Mouse (Mus musculus): ENCODE measurements at regions not wholly inside any gene's neighbourhood (a gene's known extent, or its start where the extent isn't known, plus 50 kb on each side); places are given as distances from the start of the nearest gene placed in this dataset.

DNA sequence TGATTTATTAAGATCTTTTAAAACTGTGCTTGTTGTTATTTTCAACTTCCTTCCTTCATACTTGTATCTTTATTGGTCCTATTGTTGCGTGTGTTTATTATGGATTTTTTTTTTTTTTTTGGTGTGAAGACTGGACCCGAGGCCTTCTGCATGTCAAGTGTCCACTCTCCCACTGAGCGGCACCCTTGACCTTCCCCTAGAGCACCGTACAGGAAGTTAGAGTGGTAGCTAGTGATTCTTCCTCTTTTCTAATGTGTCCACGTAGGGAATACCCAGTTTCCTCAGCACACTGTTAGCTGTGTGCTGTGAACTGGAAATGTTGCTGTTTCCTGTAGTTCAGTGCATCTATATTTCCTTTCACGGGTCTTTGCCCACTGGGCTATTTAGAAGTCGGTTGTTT is 170.7 kb upstream of the Mast4 start:
- Histone ChIP-seq H3K27ac (ENCODE audit: low read length) (no peak overlapping the region), H3K9ac (replicated peaks; ENCODE audit: low read depth, low read length) (no peak overlapping the region), H3K27me3 (replicated peaks; ENCODE audit: control insufficient read depth, insufficient read depth, low read length) (no peaks in the 10 kb centered on the region), H3K4me1 (replicated peaks; ENCODE audit: control insufficient read depth, insufficient read depth, low read length) (no peaks in the 10 kb centered on the region), H3K9me3 (ENCODE audit: control insufficient read depth, low read length) (no peaks in the 10 kb centered on the region; the same call in 1 of the 2 replicates), H3K36me3 (ENCODE audit: control insufficient read depth, insufficient read depth) (no peaks in the 10 kb centered on the region), H3K4me3 (replicated peaks; ENCODE audit: low read length) (no peak overlapping the region), H3K4me2 (ENCODE audit: low read length) (no peak overlapping the region)
- WGBS = 82% methylated on average over 7 of the region's 7 CpGs
- ATAC-seq = no peak

- Histone ChIP-seq H3K4me2 (ENCODE audit: low read length) (no peak overlapping the region), H3K9ac (replicated peaks; ENCODE audit: low read depth, low read length) (no peak overlapping the region), H3K36me3 (ENCODE audit: control insufficient read depth, insufficient read depth) (no peaks in the 10 kb centered on the region), H3K4me1 (replicated peaks; ENCODE audit: control insufficient read depth, insufficient read depth, low read length) (no peaks in the 10 kb centered on the region), H3K4me3 (replicated peaks; ENCODE audit: low read length) (no peak overlapping the region), H3K9me3 (ENCODE audit: control insufficient read depth, low read length) (no peaks in the 10 kb centered on the region), H3K27ac (ENCODE audit: low read length) (no peak overlapping the region), H3K27me3 (replicated peaks; ENCODE audit: control insufficient read depth, insufficient read depth, low read length) (no peaks in the 10 kb centered on the region)
- WGBS = 71% methylated on average over 8 of the region's 8 CpGs
- no peak for ATAC-seq
These were observed 165.1 kb upstream of the Mast4 start for GRCm38 (mm10) chr13:103499376-103499775.

- WGBS = 79% methylated on average over 9 of the region's 9 CpGs
- H3K4me1 ChIP-seq (replicated peaks; ENCODE audit: control insufficient read depth, insufficient read depth, low read length) = no peaks in the 10 kb centered on the region
- H3K9ac ChIP-seq (replicated peaks; ENCODE audit: low read depth, low read length) = no peak overlapping the region
- no peak overlapping the region for H3K27ac ChIP-seq (ENCODE audit: low read length)
- no peak overlapping the region for H3K4me3 ChIP-seq (replicated peaks; ENCODE audit: low read length)
- no peaks in the 10 kb centered on the region for H3K36me3 ChIP-seq (ENCODE audit: control insufficient read depth, insufficient read depth)
- H3K4me2 ChIP-seq (ENCODE audit: low read length) = no peak overlapping the region
- H3K27me3 ChIP-seq (replicated peaks; ENCODE audit: control insufficient read depth, insufficient read depth, low read length) = no peaks in the 10 kb centered on the region
- ATAC-seq = no peak
- H3K9me3 ChIP-seq (ENCODE audit: control insufficient read depth, low read length) = no peaks in the 10 kb centered on the region
These were observed 160.1 kb upstream of the Mast4 start for GRCm38 (mm10) chr13:103494371-103494770.

- Histone ChIP-seq H3K4me2 (ENCODE audit: low read length) (no peak overlapping the region), H3K36me3 (ENCODE audit: control insufficient read depth, insufficient read depth) (no peaks in the 10 kb centered on the region), H3K9me3 (ENCODE audit: control insufficient read depth, low read length) (no peaks in the 10 kb centered on the region), H3K27ac (ENCODE audit: low read length) (no peak overlapping the region), H3K9ac (replicated peaks; ENCODE audit: low read depth, low read length) (no peak overlapping the region), H3K4me1 (replicated peaks; ENCODE audit: control insufficient read depth, insufficient read depth, low read length) (no peaks in the 10 kb centered on the region), H3K27me3 (replicated peaks; ENCODE audit: control insufficient read depth, insufficient read depth, low read length) (no peaks in the 10 kb centered on the region), H3K4me3 (replicated peaks; ENCODE audit: low read length) (no peak overlapping the region)
- no peak for ATAC-seq
- WGBS = 92% methylated on average over 7 of the region's 7 CpGs
These were observed 159.3 kb upstream of the Mast4 start for GRCm38 (mm10) chr13:103493567-103493966.

GRCm38 (mm10) chr13:103490049-103490448 is 155.8 kb upstream of the Mast4 start:
- no peak for ATAC-seq
- 11% methylated on average over 6 of the region's 6 CpGs for whole genome bisulfite sequencing
- Histone ChIP-seq H3K27ac (ENCODE audit: low read length) (no peak overlapping the region), H3K27me3 (replicated peaks; ENCODE audit: control insufficient read depth, insufficient read depth, low read length) (no peaks in the 10 kb centered on the region), H3K4me1 (replicated peaks; ENCODE audit: control insufficient read depth, insufficient read depth, low read length) (no peaks in the 10 kb centered on the region), H3K9ac (replicated peaks; ENCODE audit: low read depth, low read length) (no peak overlapping the region), H3K36me3 (ENCODE audit: control insufficient read depth, insufficient read depth) (no peaks in the 10 kb centered on the region), H3K4me2 (ENCODE audit: low read length) (no peak overlapping the region), H3K9me3 (ENCODE audit: control insufficient read depth, low read length) (no peaks in the 10 kb centered on the region), H3K4me3 (replicated peaks; ENCODE audit: low read length) (no peak overlapping the region)

DNA sequence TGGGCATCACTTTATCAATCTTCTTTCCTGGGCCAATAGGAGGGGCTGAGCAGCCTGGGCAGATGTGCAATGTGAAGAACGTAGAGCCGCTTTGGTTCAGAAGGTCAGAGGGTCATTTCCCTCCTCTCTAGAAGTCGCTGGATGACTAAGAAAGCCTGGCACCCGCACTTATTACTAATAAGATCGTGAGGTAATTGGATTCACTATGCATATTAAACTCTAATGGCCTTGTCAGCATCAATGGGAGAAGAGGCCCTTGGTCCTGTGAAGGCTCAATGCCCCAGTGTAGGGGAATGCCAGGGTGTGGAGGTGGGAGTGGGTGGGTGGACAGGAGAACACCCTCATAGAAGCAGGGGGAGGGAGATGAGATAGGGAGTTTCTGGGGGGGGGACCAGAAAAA is 149.8 kb upstream of the Mast4 start:
- Histone ChIP-seq H3K4me1 (replicated peaks; ENCODE audit: control insufficient read depth, insufficient read depth, low read length) (no peaks in the 10 kb centered on the region), H3K4me2 (ENCODE audit: low read length) (no peak overlapping the region), H3K9me3 (ENCODE audit: control insufficient read depth, low read length) (no peaks in the 10 kb centered on the region), H3K27ac (ENCODE audit: low read length) (no peak overlapping the region), H3K36me3 (ENCODE audit: control insufficient read depth, insufficient read depth) (no peaks in the 10 kb centered on the region), H3K4me3 (replicated peaks; ENCODE audit: low read length) (no peak overlapping the region), H3K27me3 (replicated peaks; ENCODE audit: control insufficient read depth, insufficient read depth, low read length) (no peaks in the 10 kb centered on the region), H3K9ac (replicated peaks; ENCODE audit: low read depth, low read length) (no peak overlapping the region)
- no peak for ATAC-seq
- 47% methylated on average over 5 of the region's 5 CpGs for WGBS

DNA sequence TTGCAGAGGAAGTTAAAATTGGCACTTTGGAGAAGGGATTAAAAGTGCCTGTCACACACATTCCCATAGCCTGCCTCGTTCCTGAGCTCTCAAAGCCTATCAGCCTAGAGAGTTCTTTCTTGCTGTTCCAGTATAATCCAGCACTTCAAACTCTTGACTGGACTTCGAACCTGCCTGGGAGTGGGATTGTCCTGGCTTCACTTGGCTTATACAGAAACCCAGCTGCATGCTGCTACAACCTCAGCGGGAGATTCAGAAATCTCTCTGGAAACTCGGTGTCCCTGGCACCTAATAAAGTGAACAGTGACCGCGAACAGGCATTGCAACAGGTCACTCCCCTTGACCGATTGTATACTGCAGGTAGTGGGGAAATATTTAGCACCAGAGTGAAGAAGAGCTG is 149.1 kb upstream of the Mast4 start:
- Histone ChIP-seq H3K27me3 (replicated peaks; ENCODE audit: control insufficient read depth, insufficient read depth, low read length) (no peaks in the 10 kb centered on the region), H3K9ac (replicated peaks; ENCODE audit: low read depth, low read length) (no peak overlapping the region), H3K9me3 (ENCODE audit: control insufficient read depth, low read length) (no peaks in the 10 kb centered on the region), H3K4me2 (ENCODE audit: low read length) (no peak overlapping the region), H3K4me1 (replicated peaks; ENCODE audit: control insufficient read depth, insufficient read depth, low read length) (no peaks in the 10 kb centered on the region), H3K4me3 (replicated peaks; ENCODE audit: low read length) (no peak overlapping the region), H3K27ac (ENCODE audit: low read length) (no peak overlapping the region), H3K36me3 (ENCODE audit: control insufficient read depth, insufficient read depth) (no peaks in the 10 kb centered on the region)
- 67% methylated on average over 7 of the region's 7 CpGs for WGBS
- no peak for ATAC-seq

DNA sequence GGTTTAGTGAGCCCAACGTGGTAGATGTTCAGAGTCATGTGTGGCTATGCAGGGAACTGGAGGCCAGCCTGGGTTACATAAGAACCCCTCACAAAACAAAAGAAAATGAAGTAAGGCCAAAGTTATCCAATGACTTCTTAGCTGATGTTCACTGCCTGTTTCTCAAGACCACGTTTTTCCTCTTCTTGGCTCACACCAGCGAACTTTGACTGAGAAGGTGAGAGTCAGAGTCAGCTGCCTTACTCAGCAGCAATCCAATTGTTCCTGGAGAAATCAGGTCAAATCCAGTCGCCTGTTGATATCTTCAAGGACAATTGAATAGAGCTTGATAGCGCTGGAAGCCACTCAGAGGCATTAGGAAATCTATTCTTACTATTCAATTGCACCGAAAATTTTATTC is 142.0 kb upstream of the Mast4 start:
- no peak overlapping the region for H3K9ac ChIP-seq (replicated peaks; ENCODE audit: low read depth, low read length)
- no peaks in the 10 kb centered on the region for H3K4me1 ChIP-seq (replicated peaks; ENCODE audit: control insufficient read depth, insufficient read depth, low read length)
- no peak for ATAC-seq
- H3K4me3 ChIP-seq (replicated peaks; ENCODE audit: low read length) = no peak overlapping the region
- no peaks in the 10 kb centered on the region for H3K9me3 ChIP-seq (ENCODE audit: control insufficient read depth, low read length)
- H3K4me2 ChIP-seq (ENCODE audit: low read length) = no peak overlapping the region
- no peak overlapping the region for H3K27ac ChIP-seq (ENCODE audit: low read length)
- H3K36me3 ChIP-seq (ENCODE audit: control insufficient read depth, insufficient read depth) = no peaks in the 10 kb centered on the region
- no peaks in the 10 kb centered on the region for H3K27me3 ChIP-seq (replicated peaks; ENCODE audit: control insufficient read depth, insufficient read depth, low read length)
- 84% methylated on average over 6 of the region's 6 CpGs for WGBS

DNA sequence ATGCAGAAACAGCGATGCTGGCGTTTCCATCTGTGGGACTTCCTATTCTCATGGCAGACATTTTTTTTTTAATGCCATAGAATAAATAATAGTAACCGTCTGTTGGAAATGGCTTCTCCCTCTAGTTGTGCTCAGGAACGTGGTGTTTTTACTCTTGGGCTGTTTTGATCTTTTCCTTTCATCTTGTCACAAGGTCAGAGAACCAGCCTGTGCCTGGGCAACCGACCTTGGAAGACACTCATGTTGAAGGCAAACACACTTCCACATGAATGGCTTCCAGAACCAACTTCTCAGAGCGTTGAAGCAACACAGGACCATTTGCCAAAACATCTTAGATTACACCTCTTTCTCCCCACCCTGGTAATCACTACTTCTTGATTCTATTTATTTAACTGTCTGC is 137.9 kb upstream of the Mast4 start:
- Histone ChIP-seq H3K4me3 (replicated peaks; ENCODE audit: low read length) (no peak overlapping the region), H3K4me1 (replicated peaks; ENCODE audit: control insufficient read depth, insufficient read depth, low read length) (no peaks in the 10 kb centered on the region), H3K9ac (replicated peaks; ENCODE audit: low read depth, low read length) (no peak overlapping the region), H3K27me3 (replicated peaks; ENCODE audit: control insufficient read depth, insufficient read depth, low read length) (no peaks in the 10 kb centered on the region), H3K9me3 (ENCODE audit: control insufficient read depth, low read length) (no peaks in the 10 kb centered on the region), H3K27ac (ENCODE audit: low read length) (no peak overlapping the region), H3K4me2 (ENCODE audit: low read length) (no peak overlapping the region), H3K36me3 (ENCODE audit: control insufficient read depth, insufficient read depth) (no peaks in the 10 kb centered on the region)
- WGBS = 75% methylated on average over 6 of the region's 6 CpGs
- no peak for ATAC-seq

- no peaks in the 10 kb centered on the region for H3K9me3 ChIP-seq (ENCODE audit: control insufficient read depth, low read length)
- H3K4me3 ChIP-seq (replicated peaks; ENCODE audit: low read length) = no peak overlapping the region
- no peaks in the 10 kb centered on the region for H3K4me1 ChIP-seq (replicated peaks; ENCODE audit: control insufficient read depth, insufficient read depth, low read length)
- H3K36me3 ChIP-seq (ENCODE audit: control insufficient read depth, insufficient read depth) = no peaks in the 10 kb centered on the region
- H3K4me2 ChIP-seq (ENCODE audit: low read length) = no peak overlapping the region
- no peak overlapping the region for H3K9ac ChIP-seq (replicated peaks; ENCODE audit: low read depth, low read length)
- H3K27ac ChIP-seq (ENCODE audit: low read length) = no peak overlapping the region
- H3K27me3 ChIP-seq (replicated peaks; ENCODE audit: control insufficient read depth, insufficient read depth, low read length) = no peaks in the 10 kb centered on the region
- 78% methylated on average over 6 of the region's 6 CpGs for WGBS
- ATAC-seq = no peak
These were observed 135.8 kb upstream of the Mast4 start for GRCm38 (mm10) chr13:103470141-103470540.
